Mouse (Mus musculus) forebrain, embryonic 11.5 days (tissue): ENCODE results near the gene Dock2. TPM values are rescaled to one million over a fixed set of nuclear protein-coding genes. Genes with fewer than 3 reads are reported as not detected.
A peak's percentile ranks its signal among the peaks of the same experiment; 100 is the strongest.

ENCODE experiments used
- ATAC-seq: fragments of 200-750 bp; cut with Nextera tagmentation; replicated peaks from 2 replicates; pipeline ENCODE4 v1.8.0; 2017; ENCODE audit warnings: moderate TSS enrichment; ENCODE audit not compliant: low FRiP score
- DNase-seq: peaks from one replicate; pipeline ENCODE4 v3.0.0-alpha.2; 2017; ENCODE audit warnings: low spot score
- H3K27ac ChIP-seq: fragments of 300-500 bp; sonication (generic); 2 replicates; pipeline ENCODE4 v1.5.1; 2014; ENCODE audit warnings: low read depth, low read length
- H3K27me3 ChIP-seq: fragments of 300-500 bp; sonication (generic); 2 replicates; pipeline ENCODE4 v1.6.1; 2014; ENCODE audit warnings: mild to moderate bottlenecking, low read length, mixed read lengths; ENCODE audit not compliant: control insufficient read depth, insufficient read depth
- H3K36me3 ChIP-seq: fragments of 300-500 bp; sonication (generic); 2 replicates; pipeline ENCODE4 v1.6.1; 2014; ENCODE audit warnings: mild to moderate bottlenecking, low read length, moderate library complexity, mixed read lengths; ENCODE audit not compliant: control insufficient read depth, insufficient read depth
- H3K4me1 ChIP-seq: fragments of 300-500 bp; sonication (generic); replicated peaks from 2 replicates; pipeline ENCODE4 v1.6.1; 2014; ENCODE audit warnings: low read length, mixed read lengths; ENCODE audit not compliant: control insufficient read depth, insufficient read depth
- H3K4me2 ChIP-seq: fragments of 300-500 bp; sonication (generic); 2 replicates; pipeline ENCODE4 v1.6.1; 2014; ENCODE audit warnings: low read depth, mild to moderate bottlenecking, low read length, moderate library complexity, mixed read lengths; ENCODE audit not compliant: severe bottlenecking
- H3K4me3 ChIP-seq: fragments of 300-500 bp; sonication (generic); 2 replicates; pipeline ENCODE4 v1.5.1; 2014; ENCODE audit warnings: low read depth, low read length
- H3K9ac ChIP-seq: fragments of 300-500 bp; sonication (generic); 2 replicates; pipeline ENCODE4 v1.6.1; 2014; ENCODE audit warnings: low read length
- H3K9me3 ChIP-seq: fragments of 300-500 bp; sonication (generic); 2 replicates; pipeline ENCODE4 v1.6.1; 2016; ENCODE audit warnings: low read length, mixed read lengths; ENCODE audit not compliant: control insufficient read depth
- WGBS: fragments of 180-500 bp; shearing (Covaris S2); extraction: QIAGEN DNeasy Blood & Tissue Kit; methylation state at CpG from one replicate; pipeline ENCODE4 v1.1.7; 2014; 5-methylcytosine and 5-hydroxymethylcytosine counted together
- polyA plus RNA-seq: library from polyadenylated mRNA; unstranded; fragments of >200 nt; fragmentation: Nextera tagmentation; extraction: Ambion mirVana; gene quantifications from 2 replicates; pipeline ENCODE4 v1.2.1, GENCODE M21; 2014

Gene Dock2
- polyA plus RNA-seq, 1 experiment from 2014 or later, result 1.1 TPM

- Histone ChIP-seq H3K36me3 (no peaks in the 10 kb centered on the region), H3K27ac (no peak overlapping the region), H3K4me2 (no peak overlapping the region), H3K4me3 (no peak overlapping the region), H3K9ac (no peak overlapping the region), H3K4me1 (no peaks in the 10 kb centered on the region), H3K9me3 (no peaks in the 10 kb centered on the region), H3K27me3 (no peaks in the 10 kb centered on the region)
- WGBS, result 78% methylated on average over 7 of the region's 7 CpGs
- no peak for ATAC-seq
- no peak for DNase-seq
Measured at GRCm38 (mm10) chr11:34332344-34333031, 451.2 kb downstream of the Dock2 start.

- WGBS, result 84% methylated on average over 8 of the region's 8 CpGs
- Histone ChIP-seq H3K9me3 (no peaks in the 10 kb centered on the region), H3K27ac (no peak overlapping the region), H3K9ac (no peak overlapping the region), H3K4me3 (no peak overlapping the region), H3K4me2 (no peak overlapping the region), H3K4me1 (no peaks in the 10 kb centered on the region), H3K27me3 (no peaks in the 10 kb centered on the region), H3K36me3 (no peaks in the 10 kb centered on the region)
- DNase-seq (no peak), ATAC-seq (no peak)
Measured at GRCm38 (mm10) chr11:34323664-34324063, 460.0 kb downstream of the Dock2 start.

GRCm38 (mm10) chr11:34319282-34319681 is 464.4 kb downstream of the Dock2 start:
- Histone ChIP-seq H3K4me3 (no peak overlapping the region), H3K36me3 (no peaks in the 10 kb centered on the region), H3K9me3 (no peaks in the 10 kb centered on the region), H3K9ac (no peak overlapping the region), H3K27ac (no peak overlapping the region), H3K27me3 (no peaks in the 10 kb centered on the region), H3K4me1 (no peaks in the 10 kb centered on the region; the same call in 1 of the 2 replicates), H3K4me2 (no peak overlapping the region)
- DNase-seq (no peak), ATAC-seq (no peak)
- WGBS, result 89% methylated on average over 1 of the region's 1 CpGs

GRCm38 (mm10) chr11:34317001-34317400 is 466.7 kb downstream of the Dock2 start:
- Histone ChIP-seq H3K27me3 (no peaks in the 10 kb centered on the region), H3K4me2 (no peak overlapping the region), H3K9ac (no peak overlapping the region), H3K9me3 (no peaks in the 10 kb centered on the region), H3K4me1 (no peaks in the 10 kb centered on the region; the same call in 1 of the 2 replicates), H3K27ac (no peak overlapping the region), H3K4me3 (no peak overlapping the region), H3K36me3 (no peaks in the 10 kb centered on the region)
- ATAC-seq (no peak), DNase-seq (no peak)
- 83% methylated on average over 8 of the region's 8 CpGs for WGBS

- Histone ChIP-seq H3K27ac (no peak overlapping the region), H3K4me2 (no peak overlapping the region), H3K9ac (no peak overlapping the region), H3K4me3 (no peak overlapping the region), H3K36me3 (no peaks in the 10 kb centered on the region), H3K9me3 (no peaks in the 10 kb centered on the region), H3K4me1 (no peaks in the 10 kb centered on the region; the same call in 1 of the 2 replicates), H3K27me3 (no peaks in the 10 kb centered on the region)
- 43% methylated on average over 10 of the region's 10 CpGs for WGBS
- ATAC-seq, result no peak
- no peak for DNase-seq
Measured at GRCm38 (mm10) chr11:34316176-34316575, 467.5 kb downstream of the Dock2 start.

GRCm38 (mm10) chr11:34315383-34315782 is 468.3 kb downstream of the Dock2 start:
- 10% methylated on average over 5 of the region's 5 CpGs for WGBS

GRCm38 (mm10) chr11:34314534-34315379 is 468.9 kb downstream of the Dock2 start, which contains the start of gene Fam196b:
Gene Fam196b, plus strand, starts transcription at chr11:34314822.
- Histone ChIP-seq H3K4me3 (peak within 1 kb of the TSS; percentile 28), H3K9me3 (no peaks in the 10 kb centered on the region), H3K27ac (no peak within 1 kb of the TSS), H3K36me3 (no peaks in the 10 kb centered on the region), H3K9ac (peak within 1 kb of the TSS; percentile 57), H3K27me3 (no peaks in the 10 kb centered on the region), H3K4me1 (no peaks in the 10 kb centered on the region; the same call in 1 of the 2 replicates), H3K4me2 (peak within 1 kb of the TSS; percentile 54)
- ATAC-seq (peak; percentile 58; the same call in 1 of the 2 replicates), DNase-seq (no peak)
- under 1% methylated on average over 13 of the region's 13 CpGs for WGBS

More at GRCm38 (mm10) chr11:34315383-34315782, 468.3 kb downstream of the Dock2 start:
- Histone ChIP-seq H3K4me1 (no peaks in the 10 kb centered on the region; the same call in 1 of the 2 replicates), H3K36me3 (no peaks in the 10 kb centered on the region), H3K4me2 (peak overlapping the region; percentile 8; the same call in 1 of the 2 replicates), H3K4me3 (no peak overlapping the region), H3K27ac (no peak overlapping the region), H3K9me3 (no peaks in the 10 kb centered on the region), H3K9ac (no peak overlapping the region), H3K27me3 (no peaks in the 10 kb centered on the region)
- ATAC-seq, result no peak
- DNase-seq, result no peak

GRCm38 (mm10) chr11:34312208-34312607 is 471.5 kb downstream of the Dock2 start:
- 82% methylated on average over 7 of the region's 7 CpGs for WGBS
- no peak overlapping the region for H3K27ac ChIP-seq
- H3K4me3 ChIP-seq, result no peak overlapping the region
- no peak overlapping the region for H3K4me2 ChIP-seq
- ATAC-seq, result no peak
- DNase-seq, result no peak
- H3K9ac ChIP-seq, result no peak overlapping the region
- H3K27me3 ChIP-seq, result no peaks in the 10 kb centered on the region
- no peaks in the 10 kb centered on the region for H3K36me3 ChIP-seq
- H3K9me3 ChIP-seq, result no peaks in the 10 kb centered on the region
- no peaks in the 10 kb centered on the region; the same call in 1 of the 2 replicates for H3K4me1 ChIP-seq
